Mouse (Mus musculus): ENCODE results near the gene Ccnl2. TPM values are rescaled to one million over a fixed set of nuclear protein-coding genes. Genes with fewer than 3 reads are reported as not detected.

The Ccnl2 gene
- total and polyA plus RNA-seq, 3 experiments, result 46.1 to 103 (median 48.6) TPM

DNA sequence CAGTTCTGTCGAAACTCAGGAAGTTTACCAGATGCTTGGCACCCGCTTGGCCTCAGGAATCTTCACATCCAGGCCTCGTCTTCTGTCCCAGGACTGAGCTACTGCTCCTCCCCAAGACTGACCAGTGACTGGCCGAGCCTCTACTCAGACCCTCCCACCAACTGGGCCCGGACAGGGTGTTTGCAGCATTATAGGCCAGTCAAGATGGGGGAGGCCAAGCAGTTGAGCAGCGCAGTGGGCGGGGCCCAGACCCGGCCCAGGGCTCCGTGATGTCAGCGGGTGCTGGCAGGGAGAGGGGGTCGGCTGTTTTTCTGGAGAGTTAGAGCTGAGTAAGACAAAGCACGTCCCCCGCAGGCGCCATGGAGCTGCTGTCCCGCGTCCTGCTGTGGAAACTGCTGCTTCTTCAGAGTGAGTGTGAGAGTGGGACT lies 27.2 kb downstream of the Ccnl2 start, which contains the start of gene Mxra8:
TSS of gene Mxra8 (plus strand) at position 198 of the 428 bp plus-strand sequence.
- H3K4me1 ChIP-seq (ENCODE audit: control insufficient read depth in 1 of 2, insufficient read depth in 2 of 2, low read length in 2 of 2), result 0 out of 4 replicates have a peak, but pooled peaks cover 0 to 3% of the 10 kb centered on the region in 2 experiments

GRCm38 (mm10) chr4:155840076-155841002 lies 28.1 kb downstream of the Ccnl2 start:
- peak; percentile 52 for DNase-seq (ENCODE audit: low read depth, low spot score)
- Histone ChIP-seq H3K9me3 (replicated peaks; ENCODE audit: insufficient read depth, low read length) (no peaks in the 10 kb centered on the region), H3K4me1 (ENCODE audit: control insufficient read depth in 1 of 2, insufficient read depth in 2 of 2, low read length in 2 of 2) (0 out of 4 replicates have a peak, but pooled peaks cover 0 to 3% of the 10 kb centered on the region in 2 experiments), H3K9ac (ENCODE audit: control insufficient read depth, low read depth, low read length, poor library complexity, severe bottlenecking) (peak overlapping the region; percentile 83), H3K4me3 (ENCODE audit: control insufficient read depth in 1 of 2, insufficient read depth in 1 of 2, low read depth in 2 of 2, low read length in 2 of 2) (peak overlapping the region; percentile 78 to 91), H3K36me3 (ENCODE audit: control insufficient read depth in 1 of 2, insufficient read depth in 2 of 2, low read length in 2 of 2) (no peaks in the 10 kb centered on the region; a peak in 1 of 4 replicates), H3K27ac (ENCODE audit: control insufficient read depth, low read depth, low read length) (peak overlapping the region; percentile 38; the same call in 1 of the 2 replicates), H3K27me3 (ENCODE audit: control insufficient read depth in 1 of 2, insufficient read depth in 2 of 2, low read length in 2 of 2) (no peaks in the 10 kb centered on the region), H3K79me2 (ENCODE audit: control insufficient read depth, insufficient read depth, low read length, poor library complexity) (peaks cover 2% of the 10 kb centered on the region; the same call in 1 of the 2 replicates)
- no peak for TF ChIP-seq BHLHE40 (IDR thresholded peaks at IDR 0.05; ENCODE audit: borderline replicate concordance, low read depth, low read length)
- TF ChIP-seq MAX (IDR thresholded peaks at IDR 0.05; ENCODE audit: low read length), result 0 out of 2 replicates have a peak, but pooled peaks have one; percentile 13

More for the DNA sequence above, 27.2 kb downstream of the Ccnl2 start, which contains the start of gene Mxra8:
- no peak for DNase-seq (ENCODE audit: low read depth, low spot score)
- peak within 1 kb of the TSS; percentile 83 for H3K9ac ChIP-seq (ENCODE audit: control insufficient read depth, low read depth, low read length, poor library complexity, severe bottlenecking)
- TF ChIP-seq EP300 (IDR thresholded peaks at IDR 0.05; ENCODE audit: low read depth in 1 of 2, low read length in 2 of 2) (no peak), BHLHE40 (IDR thresholded peaks at IDR 0.05; ENCODE audit: borderline replicate concordance, low read depth, low read length) (no peak), ZNF384 (IDR thresholded peaks at IDR 0.05; ENCODE audit: low read depth, low read length) (no peak), MAZ (IDR thresholded peaks at IDR 0.05; ENCODE audit: low read depth, low read length) (no peak), TCF12 (IDR thresholded peaks at IDR 0.05; ENCODE audit: low read depth, low read length) (no peak), HCFC1 (IDR thresholded peaks at IDR 0.05; ENCODE audit: low read depth, low read length) (no peak), ETS1 (IDR thresholded peaks at IDR 0.05; ENCODE audit: low read depth, low read length) (no peak), RAD21 (IDR thresholded peaks at IDR 0.05; ENCODE audit: low read depth, low read length) (no peak), GABPA (IDR thresholded peaks at IDR 0.05; ENCODE audit: low read depth, low read length) (no peak), ELF1 (IDR thresholded peaks at IDR 0.05; ENCODE audit: low read depth, low read length) (no peak), E2F4 (IDR thresholded peaks at IDR 0.05; ENCODE audit: borderline replicate concordance, low read depth, low read length) (no peak), POLR2A (IDR thresholded peaks at IDR 0.05; ENCODE audit: control insufficient read depth in 1 of 2, insufficient read depth in 1 of 2, low read depth in 1 of 2, low read length in 2 of 2, poor library complexity in 1 of 2) (no peak), MYB (IDR thresholded peaks at IDR 0.05; ENCODE audit: low read depth, low read length) (no peak)
- no peaks in the 10 kb centered on the region for H3K9me3 ChIP-seq (replicated peaks; ENCODE audit: insufficient read depth, low read length)
- H3K4me3 ChIP-seq (ENCODE audit: control insufficient read depth in 1 of 2, insufficient read depth in 1 of 2, low read depth in 2 of 2, low read length in 2 of 2), result peak within 1 kb of the TSS; percentile 78 to 91
- H3K27ac ChIP-seq (ENCODE audit: control insufficient read depth, low read depth, low read length), result 0 out of 2 replicates have a peak within 1 kb of the TSS, but pooled peaks have one; percentile 38
- peaks cover 2% of the 10 kb centered on the region; the same call in 1 of the 2 replicates for H3K79me2 ChIP-seq (ENCODE audit: control insufficient read depth, insufficient read depth, low read length, poor library complexity)
- H3K27me3 ChIP-seq (ENCODE audit: control insufficient read depth in 1 of 2, insufficient read depth in 2 of 2, low read length in 2 of 2), result no peaks in the 10 kb centered on the region
- H3K36me3 ChIP-seq (ENCODE audit: control insufficient read depth in 1 of 2, insufficient read depth in 2 of 2, low read length in 2 of 2), result no peaks in the 10 kb centered on the region; a peak in 1 of 4 replicates

All from MEL (cell line).